Mouse (Mus musculus) cerebellum, adult 9-11 months (tissue): ENCODE data around the gene Jph3.

Experiments
- DNase-seq: peaks from one replicate; pipeline ENCODE4 v3.0.0; 2022

The Jph3 gene

DNA sequence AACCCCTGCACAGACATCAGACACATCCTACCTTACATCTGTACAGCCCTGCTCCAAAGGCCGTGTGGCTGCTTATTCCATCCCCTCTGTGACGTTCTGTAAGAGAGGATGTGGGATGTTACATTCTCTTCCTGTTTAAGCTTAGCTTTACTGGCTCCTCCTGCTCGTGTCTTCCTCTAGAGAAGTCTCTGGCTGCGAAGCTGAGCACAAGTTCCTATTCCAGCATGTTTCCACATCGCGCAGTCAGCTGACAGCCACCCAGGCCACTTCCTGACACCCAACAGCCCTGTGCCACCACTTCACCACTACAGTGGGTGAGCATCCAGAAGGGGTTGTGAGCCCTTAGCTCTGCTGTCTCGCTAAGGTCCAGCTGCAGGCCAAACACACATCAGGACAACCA is 62.7 kb downstream of the Jph3 start:
- DNase-seq, result no peak

DNA sequence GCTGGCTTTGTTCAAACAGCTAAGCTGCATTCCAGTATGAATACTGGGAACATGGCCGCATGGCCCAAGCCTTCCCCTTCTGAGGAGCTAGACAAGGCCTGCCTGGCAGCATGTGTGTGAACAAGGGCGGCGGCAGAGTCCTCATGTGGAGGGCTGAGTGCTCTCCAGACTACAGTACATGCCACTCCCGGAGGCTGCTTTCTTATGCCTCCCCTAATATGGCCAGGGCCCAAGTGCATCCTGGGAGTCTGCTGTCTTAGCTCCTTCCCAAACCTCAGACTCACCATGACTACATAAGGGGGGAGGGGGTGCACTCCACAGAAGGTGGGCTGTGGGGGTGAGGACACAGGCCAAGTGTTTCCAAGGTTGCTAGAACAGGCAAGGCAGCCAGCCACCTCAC is 63.2 kb downstream of the Jph3 start:
- DNase-seq, result no peak

DNA sequence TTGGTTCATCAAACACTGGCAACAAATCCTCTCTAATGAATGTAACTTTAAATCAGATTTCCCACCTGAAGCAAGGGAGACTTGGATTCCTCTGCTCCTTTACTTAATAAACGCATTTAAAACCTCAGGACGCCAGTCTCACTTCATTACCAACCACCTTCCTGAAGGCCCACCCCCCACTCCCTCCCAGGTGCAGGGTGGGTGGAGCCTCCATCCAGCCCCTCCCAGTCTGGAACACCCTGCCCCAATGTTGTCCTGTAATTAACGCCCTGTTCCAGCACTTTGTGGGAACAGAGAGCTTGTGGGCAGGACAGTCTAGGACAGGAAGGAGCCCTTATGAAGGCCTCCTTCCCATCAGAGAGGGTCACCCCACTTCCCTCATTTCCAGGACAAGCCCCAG is 64.7 kb downstream of the Jph3 start:
- DNase-seq, result no peak

DNA sequence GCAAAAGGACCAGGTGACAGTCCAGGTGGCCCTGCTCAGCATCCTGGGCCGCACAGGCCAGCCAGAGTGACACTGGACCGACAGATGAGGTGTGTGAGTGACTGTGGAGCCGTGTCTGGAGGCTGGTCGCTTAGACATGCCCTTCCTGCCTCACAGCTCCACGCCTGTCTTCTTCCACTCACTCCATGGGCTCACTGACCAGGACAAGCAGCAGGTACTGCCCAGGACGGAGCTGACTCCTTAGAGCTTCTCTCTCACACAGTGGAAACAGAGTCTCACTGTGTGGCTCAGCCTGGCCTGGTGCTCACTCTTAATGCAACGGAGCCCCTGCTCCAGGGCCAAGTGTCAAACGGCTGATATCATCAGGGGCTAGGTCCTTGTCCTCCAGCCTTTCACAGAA is 66.0 kb downstream of the Jph3 start:
- DNase-seq, result no peak

DNA sequence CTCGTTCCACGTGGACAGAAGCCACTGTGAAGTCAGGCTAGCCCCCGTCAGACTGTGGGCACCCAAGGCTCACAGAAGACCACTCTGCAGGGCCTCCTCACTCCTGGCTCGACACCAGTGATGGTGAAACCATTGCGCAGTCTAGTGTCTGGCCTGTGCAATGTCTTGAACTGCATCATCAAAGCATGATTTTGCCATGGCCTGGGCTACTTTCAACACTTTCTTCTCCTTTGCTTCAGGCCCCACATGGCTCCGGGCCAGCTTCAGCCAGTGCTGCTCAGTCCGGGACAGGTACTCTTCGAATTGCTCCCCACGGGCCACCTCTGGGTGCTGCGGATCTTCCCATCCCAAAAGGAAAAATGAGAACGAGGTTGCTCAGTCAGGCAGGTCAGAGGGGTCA is 67.0 kb downstream of the Jph3 start:
- no peak for DNase-seq

DNA sequence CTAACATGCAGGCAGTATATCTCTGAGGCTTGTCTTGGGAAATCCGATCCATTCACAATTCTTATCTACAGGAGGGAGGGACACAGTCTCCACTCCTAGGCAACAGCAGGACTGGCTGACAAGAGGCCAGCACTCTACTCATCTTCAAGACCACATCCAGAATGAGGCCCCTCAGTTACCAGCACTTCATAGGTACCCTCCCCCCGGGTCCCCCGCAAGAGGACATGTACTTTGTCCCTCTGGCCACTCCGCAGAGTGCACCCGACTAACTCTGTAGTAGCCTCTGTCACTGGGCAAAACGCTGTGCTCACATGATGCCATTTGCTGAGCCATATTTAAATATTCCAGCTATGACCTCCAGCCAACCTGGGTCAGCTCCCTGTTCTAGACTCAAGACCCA is 69.0 kb downstream of the Jph3 start:
- no peak for DNase-seq

DNA sequence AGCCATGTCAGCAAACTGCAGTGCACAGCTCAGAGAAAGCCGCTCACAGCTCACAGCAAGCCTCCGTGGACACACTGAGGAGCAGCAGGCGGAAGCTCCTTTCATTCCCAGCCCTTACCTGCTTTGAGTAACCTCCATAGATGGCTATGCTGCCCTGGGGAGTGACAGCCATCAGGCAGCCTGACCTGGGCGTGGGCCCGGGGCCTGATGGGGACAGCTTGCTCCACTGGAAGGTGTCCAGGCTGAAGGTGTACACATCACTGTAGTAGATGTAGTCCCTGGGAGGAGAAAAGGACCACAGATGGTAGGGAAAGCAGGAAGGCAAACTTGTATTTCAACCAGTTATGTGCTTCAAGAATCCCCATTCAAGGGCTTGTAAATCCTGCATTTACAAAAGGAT is 75.4 kb downstream of the Jph3 start:
- peak; percentile 53 for DNase-seq

DNA sequence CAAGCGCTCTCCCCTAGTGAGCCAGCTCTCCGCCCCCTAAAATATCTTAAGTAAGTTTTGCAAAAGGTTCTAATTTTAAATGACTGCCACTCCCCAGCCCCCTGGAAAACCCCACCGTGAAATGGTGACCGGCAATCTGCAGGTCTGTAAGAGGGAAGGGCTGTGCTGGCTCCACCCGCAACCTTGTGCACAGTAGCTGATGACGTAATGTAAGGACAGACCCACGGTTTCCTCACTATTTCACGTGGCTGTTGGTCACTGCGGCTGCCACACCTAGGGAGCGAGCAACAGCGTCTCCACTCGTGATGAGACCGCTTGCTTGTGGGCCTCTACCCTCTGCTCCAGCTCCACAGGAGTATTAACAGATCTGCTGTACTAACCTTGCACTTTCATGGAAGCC is 76.7 kb downstream of the Jph3 start:
- no peak for DNase-seq

DNA sequence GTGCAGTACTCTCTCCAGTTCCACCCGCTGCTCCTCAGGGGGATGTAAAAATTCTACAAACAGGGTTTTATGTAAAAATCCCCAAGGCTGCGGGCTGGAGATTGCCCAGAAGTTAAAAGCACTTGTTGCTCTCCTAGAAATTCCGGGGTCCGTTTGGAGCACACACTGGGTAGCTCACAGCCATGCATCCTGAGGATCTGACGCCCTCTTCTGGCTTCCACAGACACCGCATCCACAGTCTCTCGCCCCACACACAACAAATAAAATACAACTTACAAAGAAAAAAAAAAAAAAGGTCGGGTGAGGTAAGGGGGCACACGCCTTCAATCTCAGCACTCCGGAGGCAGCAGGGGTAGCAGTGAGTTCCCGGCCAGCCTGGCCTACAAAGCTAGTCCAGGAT is 78.6 kb downstream of the Jph3 start:
- DNase-seq, result no peak

DNA sequence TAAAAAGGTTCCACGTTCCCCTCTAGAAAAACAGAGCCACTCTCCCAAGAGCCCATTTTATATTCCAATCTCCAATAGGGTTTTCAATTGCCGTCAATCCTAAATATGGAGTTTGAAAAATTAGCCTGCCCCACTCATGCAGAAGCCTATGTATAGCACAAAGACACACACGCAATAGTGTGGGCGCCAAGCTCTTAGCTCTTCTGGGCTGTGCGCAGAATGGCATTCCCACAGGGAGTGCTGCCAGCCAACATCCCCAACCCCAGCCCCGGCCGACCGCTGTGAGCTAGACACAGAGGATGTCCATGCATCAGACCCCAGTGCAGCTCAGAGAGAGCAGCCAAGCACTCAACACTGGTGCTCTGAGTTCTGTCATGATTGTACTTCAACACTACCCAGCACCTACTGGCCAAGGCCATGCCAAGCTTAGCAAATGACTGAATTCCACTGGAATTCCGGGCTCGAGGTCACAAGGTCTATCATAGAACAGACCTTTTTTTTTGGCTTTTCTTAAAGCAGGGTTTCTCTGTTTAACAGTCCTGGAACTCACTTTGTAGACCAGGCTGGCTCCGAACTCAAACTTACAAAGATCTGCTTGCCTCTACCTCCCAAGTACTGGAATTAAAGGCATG is 80.2 kb downstream of the Jph3 start:
- no peak for DNase-seq

DNA sequence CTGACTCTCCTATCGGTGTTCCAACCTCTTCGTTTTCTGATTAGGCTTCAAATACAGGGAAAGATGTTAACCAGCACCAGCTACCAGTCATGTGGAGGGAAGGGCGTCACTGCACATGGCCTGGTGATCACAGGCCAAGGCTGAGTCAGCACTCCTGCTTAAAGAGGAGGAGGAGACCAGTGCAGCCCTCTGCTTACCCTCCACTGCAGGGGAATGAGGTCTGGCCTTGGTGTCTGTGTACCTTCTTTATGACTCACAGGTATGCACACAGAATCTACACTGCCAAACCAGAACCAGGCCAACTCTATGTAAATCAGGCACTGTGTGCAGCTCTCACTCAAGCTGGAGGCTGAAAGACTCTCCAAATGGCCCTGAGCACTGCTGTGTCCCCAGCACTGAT is 82.1 kb downstream of the Jph3 start:
- no peak for DNase-seq

DNA sequence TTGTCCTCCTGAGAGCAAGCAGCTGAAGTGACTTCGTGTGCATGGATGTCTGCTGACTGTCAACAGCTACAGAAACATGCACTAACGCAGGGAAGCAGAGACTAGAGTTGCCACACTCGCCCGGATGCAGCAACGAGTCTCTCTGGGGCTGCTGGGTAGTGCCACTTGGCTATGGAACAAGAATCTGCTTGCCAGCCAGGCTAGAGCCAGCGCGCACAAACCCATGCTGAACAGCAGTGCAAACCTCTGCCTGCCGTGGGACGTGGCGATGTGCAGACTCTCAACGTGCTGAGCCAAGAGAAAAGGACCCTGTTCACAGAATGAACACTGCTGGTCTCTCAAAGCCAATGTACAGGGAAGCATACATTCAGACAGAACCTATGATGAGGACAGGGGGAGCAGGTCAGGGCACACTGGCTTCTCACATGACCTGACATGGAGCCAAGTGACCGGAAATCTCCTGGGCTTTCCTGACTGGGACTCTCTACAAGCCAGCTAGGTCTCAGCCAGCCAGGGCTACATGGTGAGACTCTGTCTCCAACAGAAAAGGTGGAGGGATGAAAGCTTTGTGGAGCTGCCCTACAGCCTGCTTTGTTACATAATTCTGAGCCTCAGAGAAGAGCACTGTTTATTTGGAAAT is 82.6 kb downstream of the Jph3 start:
- DNase-seq, result no peak

DNA sequence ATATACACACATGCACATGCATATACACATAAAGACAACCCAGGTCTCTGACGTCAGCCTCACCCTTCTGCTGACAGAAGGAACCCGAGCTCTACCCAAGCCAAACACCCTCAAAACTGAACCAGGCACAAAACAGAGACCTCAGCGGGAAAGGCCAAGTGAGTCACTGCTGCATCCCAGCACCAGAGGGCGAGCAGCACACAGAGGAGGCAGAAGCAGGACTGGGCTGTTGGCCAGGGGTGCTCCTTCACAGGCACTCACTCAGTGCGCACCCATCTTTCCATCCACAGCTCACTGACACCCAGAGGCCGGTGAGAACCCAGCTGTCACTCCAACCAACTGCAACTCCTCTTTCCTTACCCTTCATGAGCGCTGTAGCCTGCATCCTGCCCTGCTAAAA is 88.8 kb downstream of the Jph3 start:
- DNase-seq, result peak; percentile 5

DNA sequence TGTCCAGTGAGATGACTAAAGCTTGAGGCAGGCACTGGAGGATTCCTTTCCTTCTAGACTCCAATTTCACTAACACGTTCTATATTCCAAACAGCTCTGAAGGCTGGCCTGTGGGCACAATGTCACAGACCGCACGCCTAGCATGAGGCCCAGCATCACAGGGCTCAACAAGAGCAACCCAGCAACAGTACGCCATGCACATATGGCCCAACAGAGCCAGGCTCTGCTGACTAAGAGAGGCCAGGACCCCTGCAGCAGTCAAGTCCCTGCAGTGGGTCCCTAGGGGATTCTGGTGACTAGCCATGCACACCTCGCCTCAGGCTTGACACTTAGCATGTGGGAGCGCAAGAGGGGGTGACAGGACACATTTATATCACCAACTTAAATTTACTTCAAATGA is 91.4 kb downstream of the Jph3 start:
- no peak for DNase-seq

DNA sequence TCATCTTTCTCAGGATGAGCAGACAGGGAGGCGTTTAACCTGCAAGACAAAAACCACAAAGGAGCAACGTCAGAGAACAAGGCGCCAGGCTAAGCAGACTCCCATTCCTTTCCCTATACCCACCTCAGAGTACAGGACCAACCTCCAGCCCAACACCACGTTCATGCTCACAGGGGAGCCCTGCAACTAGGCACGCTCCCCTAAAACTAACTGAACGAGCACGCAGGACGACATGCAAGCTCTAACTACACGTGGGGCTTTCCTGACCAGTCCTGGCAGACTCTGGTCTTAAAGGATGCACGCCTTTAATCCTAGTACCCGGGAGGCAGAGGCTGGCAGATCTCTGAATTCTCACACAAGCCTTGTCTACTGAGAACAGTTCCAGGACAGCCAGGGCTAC is 91.9 kb downstream of the Jph3 start:
- no peak for DNase-seq

DNA sequence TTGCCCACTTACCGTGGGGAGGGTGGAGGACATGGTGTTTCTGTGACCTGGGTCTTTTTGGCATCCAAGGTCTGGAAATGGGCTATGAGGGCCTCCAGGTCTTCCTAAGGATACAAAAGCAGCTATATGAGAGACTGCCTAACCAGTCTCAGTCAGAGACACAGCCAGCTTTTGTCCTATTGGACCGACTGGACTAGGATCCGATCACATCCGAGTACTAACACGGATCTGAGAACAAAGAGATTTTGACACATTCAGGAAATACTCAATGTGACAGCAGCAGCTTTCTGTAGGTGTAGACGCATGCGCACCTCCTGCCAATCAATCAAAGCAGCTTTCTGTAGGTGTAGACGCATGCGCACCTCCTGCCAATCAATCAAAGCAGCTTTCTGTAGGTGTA is 92.3 kb downstream of the Jph3 start:
- no peak for DNase-seq

DNA sequence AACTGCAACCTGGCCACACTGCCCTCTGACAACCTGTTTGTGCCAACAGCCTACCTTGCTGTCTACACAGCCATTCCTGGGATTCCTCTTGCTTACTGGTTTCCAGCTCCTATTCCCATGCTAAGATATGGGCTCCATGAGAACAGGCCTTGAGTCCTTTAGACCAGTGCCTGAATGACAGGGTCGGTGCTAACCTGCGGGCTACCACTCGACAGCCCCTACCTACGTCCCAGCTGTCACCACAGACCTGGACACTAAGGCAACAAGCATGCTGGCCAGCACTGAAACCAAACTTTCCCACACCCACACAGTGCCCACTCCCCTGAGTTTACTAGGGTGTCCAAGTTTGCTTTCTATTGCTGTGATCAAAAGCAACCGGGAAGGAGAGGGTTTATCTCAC is 98.3 kb downstream of the Jph3 start:
- peak; percentile 9 for DNase-seq

DNA sequence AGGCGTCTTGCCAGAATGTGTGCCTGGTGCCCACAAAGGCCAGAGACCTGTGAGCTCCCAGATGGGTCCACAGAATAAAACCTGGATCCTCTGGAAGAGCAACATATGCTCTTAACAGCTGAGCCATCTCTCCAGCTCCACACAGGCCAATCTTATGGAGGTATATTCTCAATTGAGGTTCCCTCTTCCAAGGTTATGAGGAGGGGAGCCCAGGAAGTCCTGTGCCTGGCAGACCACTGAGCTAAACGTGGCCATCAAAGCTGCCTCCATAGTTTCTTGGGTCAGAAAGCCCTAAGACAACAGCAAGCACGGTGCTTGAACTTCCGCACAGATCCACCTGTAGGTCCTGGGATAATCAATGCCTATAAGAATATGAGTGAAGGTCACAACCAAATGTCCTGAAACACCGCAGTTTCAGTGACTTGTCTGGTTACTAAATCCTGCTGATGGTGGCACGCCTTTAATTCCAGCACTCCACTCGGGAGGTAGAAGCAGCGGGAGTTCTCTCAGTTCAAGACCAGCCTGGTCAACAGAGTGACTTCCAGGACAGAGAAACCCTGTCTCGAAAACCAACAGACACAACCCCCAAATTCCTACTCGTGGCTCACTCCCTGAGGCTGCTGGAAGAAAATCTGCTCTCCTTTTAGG is 99.1 kb downstream of the Jph3 start:
- DNase-seq, result peak; percentile 20

DNA sequence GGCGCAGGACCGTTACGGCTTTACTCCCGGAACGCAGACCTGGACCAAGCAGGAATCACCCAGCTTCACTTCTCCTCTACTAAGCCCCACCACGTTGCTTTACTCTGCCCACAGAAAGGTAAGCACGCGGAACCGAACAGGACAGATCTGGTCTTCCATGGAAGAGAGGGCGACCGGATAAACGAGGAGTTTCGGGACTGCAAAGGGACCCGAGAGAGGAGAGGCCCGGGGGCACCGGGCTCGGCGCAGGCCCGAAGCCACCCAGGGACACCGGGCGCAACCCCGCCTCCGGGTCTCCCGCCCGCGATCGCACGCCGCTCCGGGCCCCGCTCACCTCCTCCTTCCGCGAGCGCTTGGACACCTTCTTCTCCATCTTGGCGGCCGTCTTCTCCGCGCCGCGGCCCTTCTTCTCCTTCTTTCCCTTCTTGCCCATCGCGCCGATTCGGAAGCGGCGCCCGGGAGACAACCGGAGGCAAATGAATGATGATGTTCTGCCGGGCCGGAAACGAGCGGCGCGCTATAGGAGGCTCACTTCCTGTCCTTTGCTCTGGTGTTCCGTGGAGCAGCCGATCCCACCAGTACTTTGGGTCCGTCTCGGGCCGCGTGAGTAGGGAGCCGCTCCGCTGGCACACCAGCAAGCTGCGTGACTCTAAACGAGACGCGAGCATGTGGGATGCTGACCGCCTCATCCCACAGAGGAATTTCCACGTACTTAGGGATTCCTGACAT is 99.8 kb downstream of the Jph3 start, which contains the start of gene Klhdc4:
Gene Klhdc4, minus strand, starts transcription at position 522 of the 729 bp plus-strand sequence.
- peak; percentile 89 for DNase-seq

DNA sequence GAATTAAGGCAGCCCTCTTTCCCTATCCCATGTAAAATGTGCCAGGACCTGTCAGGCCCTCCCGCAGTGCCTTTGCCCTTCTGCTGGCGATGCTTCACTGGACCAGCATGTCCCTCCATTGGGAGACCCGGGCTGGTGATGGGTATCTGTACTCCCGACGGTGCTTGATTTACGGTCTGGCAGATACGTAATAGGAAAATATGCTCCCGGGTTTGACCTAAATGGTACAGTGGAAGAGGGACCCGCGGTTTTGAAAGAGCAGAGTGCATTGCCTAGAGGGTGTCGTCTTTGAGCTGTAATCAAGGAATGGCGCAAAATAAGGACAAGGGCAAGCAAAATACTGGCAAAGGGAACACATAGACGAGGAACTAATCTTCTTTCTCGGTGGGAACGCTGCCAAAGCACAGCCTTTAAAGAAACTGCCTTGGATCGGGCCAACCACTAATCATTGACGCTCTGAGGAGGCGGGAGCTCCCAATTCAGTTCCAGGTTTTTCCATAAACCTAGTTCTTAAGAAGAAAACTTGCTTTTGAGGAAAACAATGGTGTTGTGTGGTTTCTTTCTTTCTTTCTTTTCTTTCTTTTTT is 100.4 kb downstream of the Jph3 start:
- DNase-seq, result no peak

DNA sequence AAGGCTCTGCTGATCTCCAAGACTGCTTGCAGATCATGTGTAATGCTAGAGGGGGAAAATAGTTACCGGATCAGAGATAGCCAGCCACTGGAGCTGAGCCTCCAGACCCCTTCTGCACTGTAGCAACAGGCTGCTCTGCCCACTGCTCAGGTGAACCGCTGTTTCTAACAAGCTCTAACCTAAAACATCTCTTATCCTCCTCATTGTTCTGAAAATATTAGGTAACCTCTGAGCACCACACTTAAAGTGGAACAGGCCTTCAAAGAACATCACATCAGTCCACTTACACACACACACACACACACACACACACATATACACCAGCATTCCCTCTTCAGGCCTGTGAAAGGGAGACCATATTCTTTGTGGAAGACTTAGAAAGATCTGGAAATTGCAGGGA is 102.6 kb downstream of the Jph3 start:
- DNase-seq, result peak; percentile 11

DNA sequence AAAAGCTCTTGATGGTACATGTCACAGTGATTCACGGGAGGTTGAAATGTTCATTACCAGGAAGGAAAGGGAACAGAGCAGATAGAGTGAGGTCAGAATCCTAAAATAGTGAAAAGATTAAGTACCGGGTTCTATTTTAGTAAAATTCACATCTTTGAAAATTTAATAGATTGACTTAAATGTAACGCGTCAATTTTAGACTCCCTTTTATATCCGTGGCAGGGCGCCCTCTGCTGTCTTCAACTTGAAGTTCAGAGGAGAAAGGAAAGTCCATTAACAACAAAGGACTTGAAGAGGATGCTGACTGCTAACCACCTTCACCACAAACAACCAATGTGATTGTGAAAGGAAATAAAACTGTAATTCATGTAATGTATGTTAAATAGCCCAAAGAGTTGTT is 103.1 kb downstream of the Jph3 start:
- peak; percentile 72 for DNase-seq

DNA sequence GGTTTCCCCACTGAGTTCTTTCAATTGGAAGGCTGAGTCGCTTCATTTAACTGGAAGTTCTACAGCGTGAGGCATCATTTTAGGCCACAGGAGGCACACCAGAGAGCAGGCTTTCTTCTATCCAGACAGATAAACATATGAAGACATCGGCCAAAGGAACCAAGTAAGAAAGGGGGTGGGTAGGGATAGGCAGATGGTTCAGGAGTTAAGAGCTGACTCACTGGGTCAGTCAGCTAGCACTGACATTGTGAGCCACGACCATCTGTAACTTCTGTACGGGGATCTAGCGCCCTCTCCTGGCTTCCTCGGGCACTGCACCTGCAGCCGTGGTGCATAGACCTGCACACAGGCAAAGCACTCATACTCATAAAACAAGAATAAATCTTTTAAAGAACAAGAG is 111.8 kb downstream of the Jph3 start:
- peak; percentile 84 for DNase-seq
